Mouse (Mus musculus) kidney, embryonic 14.5 days (tissue): ENCODE results near the gene Fscn2. TPM values are rescaled to one million over a fixed set of nuclear protein-coding genes. Genes with fewer than 3 reads are reported as not detected.
A peak's percentile ranks its signal among the peaks of the same experiment; 100 is the strongest.

Experiments
- ATAC-seq: fragments of 200-750 bp; cut with Nextera tagmentation; 2 replicates; pipeline ENCODE4 v1.8.0; 2017; ENCODE audit warnings: moderate number of reproducible peaks, mild to moderate bottlenecking, moderate TSS enrichment, moderate library complexity; ENCODE audit not compliant: low FRiP score, low TSS enrichment
- H3K27ac ChIP-seq: fragments of 300-500 bp; sonication (generic); 2 replicates; pipeline ENCODE4 v1.5.1; 2014; ENCODE audit warnings: low read depth, mild to moderate bottlenecking, low read length, moderate library complexity, mixed read lengths
- H3K27me3 ChIP-seq: fragments of 300-500 bp; sonication (generic); 2 replicates; pipeline ENCODE4 v1.6.1; 2014; ENCODE audit warnings: mild to moderate bottlenecking, low read length; ENCODE audit not compliant: control insufficient read depth, insufficient read depth
- H3K36me3 ChIP-seq: fragments of 300-500 bp; sonication (generic); 2 replicates; pipeline ENCODE4 v1.6.1; 2014; ENCODE audit warnings: low read length, mixed read lengths; ENCODE audit not compliant: control insufficient read depth, insufficient read depth
- H3K4me1 ChIP-seq: fragments of 300-500 bp; sonication (generic); 2 replicates; pipeline ENCODE4 v1.6.1; 2014; ENCODE audit warnings: low read length, mixed read lengths; ENCODE audit not compliant: control insufficient read depth, insufficient read depth
- H3K4me2 ChIP-seq: fragments of 300-500 bp; sonication (generic); replicated peaks from 2 replicates; pipeline ENCODE4 v1.6.1; 2014; ENCODE audit warnings: low read depth, mild to moderate bottlenecking, low read length
- H3K4me3 ChIP-seq: fragments of 300-500 bp; sonication (generic); 2 replicates; pipeline ENCODE4 v1.5.1; 2014; ENCODE audit warnings: mild to moderate bottlenecking, low read length
- H3K9ac ChIP-seq: fragments of 300-500 bp; sonication (generic); 2 replicates; pipeline ENCODE4 v1.6.1; 2014; ENCODE audit warnings: low read depth, mild to moderate bottlenecking, low read length, moderate library complexity
- H3K9me3 ChIP-seq: fragments of 300-500 bp; sonication (generic); 2 replicates; pipeline ENCODE4 v1.6.1; 2016; ENCODE audit warnings: low read length; ENCODE audit not compliant: control insufficient read depth
- WGBS: fragments of 180-500 bp; shearing (Covaris S2); extraction: QIAGEN DNeasy Blood & Tissue Kit; methylation state at CpG from one replicate; pipeline ENCODE4 v1.1.7; 2014; 5-methylcytosine and 5-hydroxymethylcytosine counted together
- polyA plus RNA-seq: library from polyadenylated mRNA; unstranded; fragments of >200 nt; fragmentation: Nextera tagmentation; extraction: Ambion mirVana; gene quantifications from 2 replicates; pipeline ENCODE4 v1.2.1, GENCODE M21; 2014

Fscn2 gene
- 0.62 and 1.6 TPM in 2 replicates for polyA plus RNA-seq

- Histone ChIP-seq H3K27me3 (no peaks in the 10 kb centered on the region), H3K4me1 (peaks cover 35% of the 10 kb centered on the region), H3K27ac (0 out of 2 replicates have a peak within 1 kb of the TSS, but pooled peaks have one; percentile 24), H3K4me3 (no peak within 1 kb of the TSS), H3K4me2 (no peak within 1 kb of the TSS), H3K9ac (no peak within 1 kb of the TSS), H3K36me3 (no peaks in the 10 kb centered on the region), H3K9me3 (no peaks in the 10 kb centered on the region)
- no peak for ATAC-seq
- WGBS = 38% methylated on average over 10 of the region's 10 CpGs
These were observed at the start of gene Fscn2 for GRCm38 (mm10) chr11:120361295-120361694. Gene Fscn2, plus strand, starts transcription at chr11:120361534.

- Histone ChIP-seq H3K27ac (peak overlapping the region; percentile 94), H3K4me2 (peak overlapping the region; percentile 65), H3K36me3 (no peaks in the 10 kb centered on the region), H3K9me3 (no peaks in the 10 kb centered on the region), H3K4me1 (peaks cover 36% of the 10 kb centered on the region), H3K27me3 (no peaks in the 10 kb centered on the region), H3K4me3 (peak overlapping the region; percentile 39; the same call in 1 of the 2 replicates), H3K9ac (peak overlapping the region; percentile 71)
- WGBS = 37% methylated on average over 10 of the region's 10 CpGs
- ATAC-seq = no peak
These were observed 49.8 kb upstream of the Fscn2 start for GRCm38 (mm10) chr11:120311561-120311960.

GRCm38 (mm10) chr11:120312069-120312468 lies 49.3 kb upstream of the Fscn2 start:
- Histone ChIP-seq H3K9me3 (no peaks in the 10 kb centered on the region), H3K9ac (no peak overlapping the region), H3K36me3 (no peaks in the 10 kb centered on the region), H3K4me3 (no peak overlapping the region), H3K4me2 (no peak overlapping the region), H3K27me3 (no peaks in the 10 kb centered on the region), H3K4me1 (peaks cover 34% of the 10 kb centered on the region), H3K27ac (peak overlapping the region; percentile 94; the same call in 1 of the 2 replicates)
- ATAC-seq = no peak
- 48% methylated on average over 6 of the region's 6 CpGs for WGBS

DNA sequence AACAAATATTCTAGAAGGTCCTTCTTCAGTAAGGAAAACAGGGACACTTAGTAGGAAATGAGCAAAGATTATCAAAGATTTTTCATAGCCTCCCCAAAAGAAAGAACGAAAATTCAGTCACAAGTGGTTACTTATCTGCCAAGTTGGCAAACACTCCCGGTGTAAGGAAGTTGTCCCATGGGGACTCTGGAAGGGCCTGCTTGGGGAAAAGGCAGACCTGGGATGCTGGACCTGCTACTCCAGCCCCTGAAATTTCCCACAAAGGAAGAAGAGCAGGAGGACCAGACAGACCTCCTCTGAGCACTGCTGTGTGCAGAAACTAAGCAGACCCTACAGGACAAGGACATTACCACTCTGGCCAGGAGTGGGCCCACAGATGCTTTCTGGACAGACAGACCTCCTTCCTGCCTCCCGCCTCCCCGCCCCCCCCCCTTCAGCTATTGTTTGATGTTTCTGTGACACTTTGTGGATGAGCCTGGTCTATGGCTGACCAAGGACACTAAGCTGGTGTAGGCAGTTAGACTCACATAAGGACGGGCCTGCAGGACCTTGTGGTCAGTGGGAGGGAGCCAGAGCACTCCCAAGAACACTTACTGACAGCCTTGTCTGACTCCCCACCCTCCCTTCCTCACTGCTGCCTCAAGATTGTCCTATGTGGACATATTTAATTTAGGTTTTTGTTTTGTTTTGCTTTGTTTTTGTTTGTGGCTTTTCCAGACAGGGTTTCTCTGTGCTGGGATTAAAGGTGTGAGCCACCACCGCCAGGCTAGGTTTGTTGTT lies 47.2 kb upstream of the Fscn2 start:
- H3K9me3 ChIP-seq = no peaks in the 10 kb centered on the region
- H3K4me3 ChIP-seq = no peak overlapping the region
- no peaks in the 10 kb centered on the region for H3K27me3 ChIP-seq
- H3K4me1 ChIP-seq = peaks cover 31% of the 10 kb centered on the region
- no peak for ATAC-seq
- H3K4me2 ChIP-seq = no peak overlapping the region
- 66% methylated on average over 6 of the region's 6 CpGs for WGBS
- H3K9ac ChIP-seq = no peak overlapping the region
- H3K36me3 ChIP-seq = no peaks in the 10 kb centered on the region
- no peak overlapping the region for H3K27ac ChIP-seq

DNA sequence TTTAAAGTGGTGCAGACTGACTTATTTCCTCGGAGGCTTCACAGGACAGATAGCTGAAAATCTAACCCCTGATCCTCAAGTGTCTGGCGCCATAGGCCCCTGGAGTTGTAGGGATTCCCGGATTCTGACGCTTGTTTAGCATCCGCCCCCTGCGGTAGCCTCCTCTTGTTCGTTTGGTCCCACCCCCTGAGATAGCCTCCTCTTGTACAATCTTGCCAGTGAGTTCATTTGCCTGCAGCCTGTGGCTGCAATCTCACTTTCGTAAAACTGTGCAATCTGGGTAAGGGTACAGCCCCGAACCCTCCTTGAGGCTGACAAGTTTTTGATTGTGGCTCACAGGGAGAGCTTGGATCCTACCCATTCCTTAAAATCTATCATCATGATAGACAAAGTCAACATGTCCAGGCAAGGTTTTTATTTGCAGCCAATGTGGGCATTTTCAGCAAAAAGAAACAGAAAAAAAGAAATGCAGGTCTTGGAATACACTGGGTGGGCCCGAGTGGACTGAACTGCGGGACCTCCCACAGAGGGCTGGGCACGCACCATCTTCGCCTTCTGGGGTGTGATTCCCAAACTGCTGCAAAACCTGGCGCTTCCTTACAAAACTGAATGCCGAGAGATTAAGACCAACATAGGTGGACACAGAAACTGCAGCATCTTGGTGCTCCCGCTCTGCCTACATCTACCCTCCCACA lies 46.5 kb upstream of the Fscn2 start:
- Histone ChIP-seq H3K4me2 (peak overlapping the region; percentile 76; the same call in 1 of the 2 replicates), H3K4me3 (no peak overlapping the region), H3K27me3 (no peaks in the 10 kb centered on the region), H3K27ac (peak overlapping the region; percentile 95; the same call in 1 of the 2 replicates), H3K9ac (0 out of 2 replicates have a peak overlapping the region, but pooled peaks have one; percentile 55), H3K36me3 (no peaks in the 10 kb centered on the region), H3K4me1 (peaks cover 31% of the 10 kb centered on the region), H3K9me3 (no peaks in the 10 kb centered on the region)
- ATAC-seq = no peak
- 56% methylated on average over 16 of the region's 16 CpGs for WGBS

DNA sequence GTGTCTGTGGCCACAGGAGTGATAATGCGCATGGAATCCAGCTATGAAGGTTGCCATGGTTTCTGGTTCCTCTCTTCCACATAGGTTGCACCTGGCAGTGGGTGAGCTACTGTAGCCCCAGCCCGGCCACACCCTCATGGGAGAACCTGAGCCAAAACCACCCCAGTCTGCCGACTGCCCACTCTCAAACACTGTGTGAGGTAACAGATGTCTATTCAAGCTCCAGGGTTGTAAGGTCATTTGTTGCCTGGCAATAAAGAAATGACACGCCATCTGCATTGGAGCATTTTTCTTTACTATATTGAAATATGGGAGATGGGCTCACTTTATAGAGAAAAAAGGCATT lies 45.9 kb upstream of the Fscn2 start:
- Histone ChIP-seq H3K9me3 (no peaks in the 10 kb centered on the region), H3K9ac (peak overlapping the region; percentile 55), H3K4me1 (peaks cover 30% of the 10 kb centered on the region), H3K36me3 (no peaks in the 10 kb centered on the region), H3K27ac (peak overlapping the region; percentile 95; the same call in 1 of the 2 replicates), H3K27me3 (no peaks in the 10 kb centered on the region), H3K4me2 (peak overlapping the region; percentile 76), H3K4me3 (peak overlapping the region; percentile 41; the same call in 1 of the 2 replicates)
- ATAC-seq = no peak
- 42% methylated on average over 4 of the region's 4 CpGs for WGBS

DNA sequence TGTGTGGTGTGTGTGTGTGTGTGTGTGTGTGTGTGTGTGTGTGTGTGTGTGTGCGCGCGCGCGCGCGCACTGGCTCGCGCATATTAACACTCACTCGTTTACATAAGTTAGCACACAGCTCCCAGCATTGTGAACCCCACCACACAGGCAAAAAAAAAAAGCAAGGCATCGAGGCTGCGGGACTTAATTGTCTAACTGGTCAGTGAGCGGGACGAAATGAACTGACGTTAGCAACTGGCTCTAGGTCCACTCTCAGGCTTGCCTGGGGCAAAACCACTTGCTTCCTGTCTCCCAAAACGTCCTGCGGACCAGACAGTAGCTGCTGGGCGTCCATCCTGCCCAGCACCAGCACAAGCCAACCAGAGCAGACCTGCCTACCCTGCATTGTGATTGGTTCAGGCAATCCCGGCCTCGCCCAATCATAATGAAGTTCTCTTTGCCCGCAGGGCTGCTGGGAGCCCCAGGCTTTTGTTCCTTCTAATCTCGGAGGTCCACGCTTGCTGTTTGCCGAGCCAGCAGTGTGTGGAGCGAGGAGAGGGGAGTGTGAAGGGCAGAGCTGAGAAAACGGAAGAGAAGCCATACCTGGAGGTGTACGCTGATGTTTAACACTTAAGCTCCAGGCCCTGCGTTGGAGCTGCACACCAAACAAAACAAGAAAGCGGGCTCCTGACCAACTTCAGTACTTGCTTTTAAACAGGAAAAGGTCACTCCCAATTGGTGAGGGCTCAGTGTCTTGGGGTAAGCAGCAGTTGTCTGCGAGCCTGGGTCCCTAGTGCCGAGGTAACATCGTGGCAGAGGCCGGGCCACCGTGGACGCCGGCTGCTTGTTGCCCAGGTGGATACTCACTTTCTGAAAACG lies 45.3 kb upstream of the Fscn2 start:
- Histone ChIP-seq H3K4me2 (peak overlapping the region; percentile 76), H3K4me3 (peak overlapping the region; percentile 41), H3K4me1 (peaks cover 26% of the 10 kb centered on the region), H3K36me3 (no peaks in the 10 kb centered on the region), H3K27me3 (no peaks in the 10 kb centered on the region), H3K9ac (peak overlapping the region; percentile 67), H3K9me3 (no peaks in the 10 kb centered on the region), H3K27ac (peak overlapping the region; percentile 95)
- 4% methylated on average over 37 of the region's 37 CpGs for WGBS
- ATAC-seq = peak; percentile 96

DNA sequence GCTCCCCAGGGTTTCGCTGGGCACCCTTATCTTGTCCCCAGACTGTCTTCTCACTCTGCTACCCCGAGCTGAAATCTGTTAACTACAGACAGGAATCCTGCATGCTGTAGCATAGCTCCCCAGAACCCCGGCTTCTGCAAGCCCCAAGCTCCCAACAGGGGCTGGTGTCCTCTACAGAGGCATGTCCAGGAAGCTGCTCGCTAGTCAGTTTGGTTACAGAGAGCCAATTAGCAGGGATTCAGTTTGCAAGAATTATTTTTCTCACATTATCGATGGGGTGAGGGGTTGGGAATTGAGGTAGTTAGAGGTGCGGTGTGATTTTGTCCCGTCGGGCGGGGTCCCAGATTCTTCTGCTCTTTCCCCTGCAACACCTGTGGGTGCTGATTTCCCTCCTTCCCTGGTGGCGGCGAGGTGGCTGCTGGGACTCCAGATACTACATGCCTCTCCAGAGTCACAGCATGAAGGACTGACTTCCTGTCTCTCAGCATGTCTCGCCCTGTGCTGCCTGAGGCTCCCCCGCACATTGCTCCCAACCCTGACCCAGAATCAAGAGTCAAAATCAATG lies 44.6 kb upstream of the Fscn2 start:
- peak overlapping the region; percentile 41 for H3K4me3 ChIP-seq
- peak overlapping the region; percentile 67 for H3K9ac ChIP-seq
- H3K27ac ChIP-seq = peak overlapping the region; percentile 95
- no peaks in the 10 kb centered on the region for H3K9me3 ChIP-seq
- no peaks in the 10 kb centered on the region for H3K36me3 ChIP-seq
- H3K4me1 ChIP-seq = peaks cover 19% of the 10 kb centered on the region
- no peaks in the 10 kb centered on the region for H3K27me3 ChIP-seq
- H3K4me2 ChIP-seq = peak overlapping the region; percentile 76
- WGBS = 11% methylated on average over 13 of the region's 13 CpGs
- ATAC-seq = peak; percentile 15; the same call in 1 of the 2 replicates
